Mouse (Mus musculus) intestine, embryonic 15.5 days (tissue): Measurements from ENCODE around the gene Tlr2. TPM values are rescaled to one million over a fixed set of nuclear protein-coding genes. Genes with fewer than 3 reads are reported as not detected.

Experiments used
- polyA plus RNA-seq: library from polyadenylated mRNA; unstranded; fragments of >200 nt; fragmentation: Nextera tagmentation; extraction: Ambion mirVana; gene quantifications from 2 replicates; pipeline ENCODE4 v1.2.1, GENCODE M21; 2015

Gene Tlr2
- polyA plus RNA-seq, 1 experiment from 2014 or later = 3.2 TPM

Other genes with a start within 250 kb of the Tlr2 start
- 93.8 and 109 TPM in 2 replicates for gene Sfrp2, start 75.4 kb downstream of the Tlr2 start, polyA plus RNA-seq
- gene Tmem131l, start 198.4 kb upstream of the Tlr2 start, polyA plus RNA-seq = 26.1 and 32.0 TPM in 2 replicates